15 mouse cellular contexts compared by ENCODE assay signal in genomic region chr10:12588051-12588450, GRCm38 (mm10).
"Had no signal": no experiment of that assay in that cellular context is flagged by ENCODE, and none has a peak within 500 bp of the region (broad histone marks: within the 10 kb centered on the region; RNA-seq: fewer than 3 reads in every experiment).

No protein-coding gene starts in this region.

- H3K4me3 ChIP-seq: lung, embryonic 15.5 days; megakaryocyte, embryonic 14.5 days; midbrain, embryonic 12.5 days; stomach, embryonic 15.5 days had no signal

- H3K36me3 ChIP-seq: lung, embryonic 15.5 days; midbrain, embryonic 12.5 days; stomach, embryonic 15.5 days had no signal

- H3K9ac ChIP-seq: lung, embryonic 15.5 days; midbrain, embryonic 12.5 days; stomach, embryonic 15.5 days had no signal

- H3K27me3 ChIP-seq: lung, embryonic 15.5 days; megakaryocyte, embryonic 14.5 days; midbrain, embryonic 12.5 days; stomach, embryonic 15.5 days had no signal

- H3K4me1 ChIP-seq: lung, embryonic 15.5 days; stomach, embryonic 15.5 days had no signal

- H3K9me3 ChIP-seq: lung, embryonic 15.5 days; midbrain, embryonic 12.5 days; stomach, embryonic 15.5 days had no signal

- DNase-seq: lung, adult 2 months; lung, postnatal 14 days; lung, postnatal 36 days; midbrain, embryonic 14.5 days; right cerebral cortex, postnatal 14 days; thymus, adult 2 months; thymus, postnatal 25 days; thymus, postnatal 4 days had no signal

- H3K4me2 ChIP-seq: lung, embryonic 15.5 days; midbrain, embryonic 12.5 days; stomach, embryonic 15.5 days had no signal

- ATAC-seq: lung, postnatal 0 days had no signal

- H3K27ac ChIP-seq: lung, embryonic 15.5 days; macrophage; stomach, embryonic 15.5 days; stomach, postnatal 0 days had no signal
